Mouse (Mus musculus): ENCODE results near the gene Mlst8.

DNA sequence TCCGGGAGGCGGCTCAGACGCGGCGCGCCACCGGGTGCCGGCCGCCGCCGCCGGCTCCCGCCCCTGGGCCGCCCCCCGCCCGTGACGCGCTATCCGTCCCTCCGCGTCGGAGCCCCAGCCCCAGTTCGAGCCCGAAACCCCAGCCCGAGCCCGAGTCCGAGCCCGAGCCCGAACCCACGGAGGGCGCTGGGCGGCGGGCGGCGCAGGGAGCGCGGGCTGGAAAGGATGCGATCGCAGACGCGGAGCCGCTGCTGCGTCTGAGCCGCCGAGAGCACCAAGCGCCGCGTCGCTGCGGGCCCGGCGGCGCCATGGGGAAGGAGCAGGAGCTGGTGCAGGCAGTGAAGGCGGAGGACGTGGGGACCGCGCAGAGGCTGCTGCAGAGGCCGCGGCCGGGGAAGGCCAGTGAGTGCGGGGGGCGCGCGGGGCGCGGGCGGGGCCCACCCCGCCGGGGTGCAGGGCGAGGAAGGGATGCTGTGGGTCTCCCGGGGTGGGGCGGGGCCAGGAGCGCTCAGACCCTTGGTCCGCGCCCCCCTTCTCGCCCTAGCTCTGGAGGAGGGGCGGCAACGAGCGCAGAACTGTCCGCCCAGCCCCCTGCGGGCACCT is 9.9 kb upstream of the Mlst8 start:
- TF ChIP-seq CTCF (IDR thresholded peaks at IDR 0.05; ENCODE audit: control insufficient read depth, insufficient read depth, insufficient replicate concordance, low read depth, low read length), result no peak
- TF ChIP-seq POLR2A (IDR thresholded peaks at IDR 0.05; ENCODE audit: control insufficient read depth, low read depth, low read length), result no peak

Measured in testis, adult 2 months (tissue).